Mouse (Mus musculus): ENCODE measurements at regions not wholly inside any gene's neighbourhood (a gene's known extent, or its start where the extent isn't known, plus 50 kb on each side); places are given as distances from the start of the nearest gene placed in this dataset.

DNA sequence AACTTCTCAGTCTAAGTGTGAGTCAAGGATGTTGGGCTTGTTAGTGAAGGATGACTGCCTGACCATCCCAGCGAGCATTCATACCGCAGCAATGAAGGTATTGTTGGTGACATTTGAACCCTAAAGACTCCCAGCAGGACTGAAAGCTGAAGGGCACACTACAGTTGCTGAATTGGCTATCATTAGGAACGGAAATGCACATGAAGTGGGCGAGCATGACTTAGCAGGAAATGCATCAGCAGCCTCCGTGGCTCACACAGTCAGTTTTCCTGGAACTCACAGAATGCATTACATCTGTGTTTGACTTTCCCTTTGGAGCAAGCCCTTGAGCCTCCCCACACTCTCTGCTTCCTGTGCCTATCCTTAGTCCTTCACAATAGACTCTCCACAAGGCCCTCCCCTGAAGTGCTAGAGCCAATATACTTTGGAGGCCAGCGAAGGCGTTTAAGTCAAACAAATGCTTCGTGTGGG, 63.9 kb downstream of the Tmco5 start:
- ATAC-seq = no peak

DNA sequence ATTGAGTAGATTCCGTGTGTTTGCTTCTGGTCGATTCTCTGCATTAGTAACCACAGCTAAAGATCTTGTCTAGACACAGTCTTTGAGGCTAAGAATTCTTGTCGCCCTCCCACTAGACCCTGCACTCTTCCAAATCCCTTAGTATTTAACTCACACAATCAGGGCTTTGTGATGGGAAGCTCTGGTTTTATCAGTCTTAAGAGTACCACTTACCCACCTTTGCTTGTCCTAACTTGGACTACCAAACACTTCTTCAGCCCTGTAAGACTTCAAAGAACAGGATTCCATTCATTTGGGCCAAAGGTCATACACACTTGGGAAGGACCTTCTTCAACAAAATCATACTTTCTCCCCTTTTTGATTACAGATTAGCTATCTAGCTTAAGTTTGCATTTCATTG, 70.0 kb downstream of the Tmco5 start:
- ATAC-seq = no peak

DNA sequence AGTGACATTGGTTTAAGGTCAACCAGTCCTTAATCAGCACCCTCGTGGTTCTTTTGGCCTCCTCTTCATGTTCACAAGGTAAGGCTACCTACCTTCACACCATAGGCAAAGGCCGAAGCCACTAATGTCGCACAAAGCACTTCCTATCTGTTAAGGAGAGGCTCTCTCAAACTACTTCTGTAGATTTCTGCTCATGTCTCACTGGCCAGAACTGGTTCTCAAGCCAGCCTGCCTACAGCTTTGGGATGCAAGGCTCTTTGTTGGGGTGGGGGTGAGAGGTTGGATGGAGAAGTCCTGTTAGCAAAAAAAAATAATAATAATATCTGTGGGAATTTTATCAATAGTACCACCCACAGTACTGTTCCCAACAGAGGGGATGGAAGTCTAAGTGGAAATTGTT, 71.2 kb downstream of the Tmco5 start:
- ATAC-seq = no peak

DNA sequence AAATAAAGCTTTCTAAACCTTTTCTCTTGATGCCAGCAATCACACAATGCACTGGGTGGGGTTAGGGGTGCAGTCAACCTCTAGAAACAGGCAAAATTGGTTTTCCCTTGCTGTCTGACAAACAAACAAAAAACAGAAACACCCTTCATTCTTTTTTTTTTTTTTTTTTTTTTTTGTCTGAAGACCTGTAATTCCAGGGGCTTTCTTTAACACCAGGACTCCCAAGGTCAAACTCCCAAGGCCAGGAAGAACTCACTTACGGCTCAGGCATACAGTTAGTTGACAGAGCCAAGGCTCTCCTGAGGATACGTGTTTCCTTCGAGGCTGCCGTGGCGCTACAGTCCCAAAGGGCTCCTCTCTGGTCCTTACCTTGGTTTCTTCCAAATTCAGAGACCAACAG, 71.7 kb downstream of the Tmco5 start:
- ATAC-seq = no peak

DNA sequence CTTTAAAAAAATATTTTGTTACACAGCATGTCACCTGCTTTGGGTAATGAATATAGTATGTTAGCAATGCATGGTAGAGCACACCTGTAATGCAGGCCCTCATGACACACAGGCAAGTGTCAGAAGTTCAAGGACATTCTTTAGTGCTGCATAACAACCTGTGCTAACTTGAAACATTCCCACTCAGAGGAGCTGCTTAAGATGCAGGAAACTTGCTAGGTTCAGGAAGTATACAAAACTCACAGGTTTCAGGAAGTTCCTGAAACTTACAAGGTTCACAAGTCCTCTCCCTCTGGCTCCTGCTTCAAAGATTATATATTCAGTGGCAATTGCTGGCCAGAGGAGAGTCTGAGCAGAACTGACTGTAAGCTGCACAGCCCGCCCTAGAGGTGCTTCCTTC, 73.0 kb downstream of the Tmco5 start:
- ATAC-seq = no peak

DNA sequence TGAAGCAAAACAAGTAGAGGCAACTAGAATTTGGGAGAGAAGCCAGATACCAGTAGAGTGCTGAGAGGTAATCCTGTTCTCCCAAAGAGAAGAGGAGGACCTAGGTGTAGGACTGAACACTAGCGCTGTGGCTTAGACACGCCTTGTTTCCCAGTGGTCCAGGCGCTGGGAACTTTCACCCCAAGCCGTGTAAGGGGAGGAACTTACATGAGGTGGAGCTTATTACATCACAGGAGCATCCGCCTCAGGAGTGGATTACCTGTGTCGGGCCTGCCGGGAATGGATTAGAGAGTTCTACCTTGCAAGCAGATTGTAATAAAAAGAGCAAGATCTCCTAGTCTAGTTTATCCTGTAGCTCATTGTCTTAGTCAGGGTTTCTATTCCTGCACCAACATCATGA, 75.8 kb downstream of the Tmco5 start:
- no peak for ATAC-seq

- no peak for ATAC-seq
These were observed 76.4 kb downstream of the Tmco5 start for GRCm38 (mm10) chr2:116954896-116955295.

GRCm38 (mm10) chr2:116963116-116963873, 84.8 kb downstream of the Tmco5 start:
- no peak for ATAC-seq

GRCm38 (mm10) chr2:116966266-116966665, 87.8 kb downstream of the Tmco5 start:
- ATAC-seq = no peak

DNA sequence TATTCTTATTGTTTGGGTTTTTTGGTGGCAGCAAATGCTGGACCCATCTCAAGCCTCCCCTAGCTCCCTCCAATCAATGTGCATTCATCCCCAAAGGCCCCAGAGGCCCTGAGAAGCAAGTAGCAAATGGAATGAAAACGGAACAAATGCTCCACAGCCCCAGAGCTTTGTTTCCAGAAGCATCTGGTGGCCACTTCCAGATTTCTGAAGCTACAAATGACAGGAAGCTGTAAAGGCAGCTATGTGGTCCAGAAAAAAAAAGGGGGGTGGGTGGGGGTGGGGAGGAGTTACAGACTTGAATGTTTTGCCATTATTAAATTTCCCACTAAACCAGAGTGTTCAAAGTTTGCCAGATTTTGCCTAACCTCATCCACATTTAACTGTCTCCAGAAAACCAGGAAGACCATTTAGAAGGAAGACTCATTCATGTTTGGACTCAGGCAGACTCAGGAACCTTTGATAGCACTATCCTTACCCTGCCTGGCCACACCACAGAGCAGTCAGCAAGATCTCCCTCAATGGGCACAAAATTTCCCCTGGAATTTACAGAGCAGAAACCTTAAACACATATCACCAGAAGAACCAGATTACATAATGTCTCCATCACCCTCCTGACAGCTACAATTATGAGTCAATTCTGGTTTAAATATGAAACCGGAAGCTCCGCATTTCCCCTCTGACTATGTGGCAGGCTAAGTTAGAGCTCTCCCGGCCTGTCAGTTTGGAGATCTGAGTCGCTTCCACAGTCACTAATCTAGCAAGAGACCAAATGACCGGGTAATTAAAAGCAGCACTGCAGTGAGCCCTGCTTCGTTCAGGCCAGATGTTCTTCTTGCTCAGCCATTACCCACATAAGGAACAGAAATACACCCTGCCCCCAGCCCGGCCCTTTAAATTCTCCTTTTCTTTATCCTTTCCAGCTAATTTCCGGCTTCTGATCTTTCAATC, 93.4 kb downstream of the Tmco5 start:
- peak; percentile 85 for ATAC-seq

- ATAC-seq = no peak
These were observed 94.1 kb downstream of the Tmco5 start for GRCm38 (mm10) chr2:116972614-116972985.

- no peak for ATAC-seq
These were observed 95.0 kb downstream of the Tmco5 start for GRCm38 (mm10) chr2:116973441-116973840.

DNA sequence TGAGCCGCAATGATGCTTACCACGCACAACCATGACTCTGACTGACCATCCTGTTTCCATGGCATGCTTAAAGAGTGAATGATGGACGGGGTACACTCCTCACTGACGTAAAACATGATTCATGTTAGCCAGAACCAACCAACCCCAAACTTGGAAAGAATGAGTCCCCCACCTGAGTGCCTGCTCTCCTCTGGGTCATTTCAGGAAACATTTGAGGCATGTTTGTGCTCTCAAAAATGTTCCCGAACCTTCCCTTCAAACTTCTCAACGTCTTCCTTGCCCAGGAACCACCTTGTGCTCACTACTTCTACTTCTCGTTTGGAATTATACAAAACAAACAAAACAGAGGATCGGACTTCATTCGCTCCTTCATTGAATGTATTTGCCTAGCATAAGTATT, 95.7 kb downstream of the Tmco5 start:
- no peak for ATAC-seq

GRCm38 (mm10) chr2:116974569-116975060, 96.1 kb downstream of the Tmco5 start:
- no peak for ATAC-seq

DNA sequence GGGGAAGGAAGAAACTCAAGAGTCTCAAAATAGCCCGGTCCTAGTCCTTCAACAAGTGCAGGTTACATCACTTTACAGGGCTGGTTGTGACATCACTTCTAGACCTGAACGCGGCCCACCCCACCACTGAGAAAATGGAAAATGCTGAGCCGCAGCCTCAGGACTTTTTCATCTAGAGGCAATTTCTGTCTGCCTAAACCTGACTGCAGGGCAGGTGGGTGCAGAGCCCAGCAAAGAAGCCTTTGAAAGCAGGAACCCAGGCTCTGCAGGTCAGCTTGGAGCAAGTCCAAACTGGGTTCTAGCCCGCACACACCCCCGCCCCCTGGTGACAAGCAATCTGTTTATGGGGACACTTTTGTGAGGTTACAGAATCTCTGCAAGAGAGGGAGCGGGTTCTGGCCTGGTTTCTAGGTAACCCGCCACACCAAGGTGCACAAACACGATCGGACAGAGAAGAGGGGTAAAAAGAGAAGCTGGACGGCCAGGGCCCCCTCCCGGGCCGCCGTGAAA, 96.7 kb downstream of the Tmco5 start:
- peak; percentile 10 for ATAC-seq

DNA sequence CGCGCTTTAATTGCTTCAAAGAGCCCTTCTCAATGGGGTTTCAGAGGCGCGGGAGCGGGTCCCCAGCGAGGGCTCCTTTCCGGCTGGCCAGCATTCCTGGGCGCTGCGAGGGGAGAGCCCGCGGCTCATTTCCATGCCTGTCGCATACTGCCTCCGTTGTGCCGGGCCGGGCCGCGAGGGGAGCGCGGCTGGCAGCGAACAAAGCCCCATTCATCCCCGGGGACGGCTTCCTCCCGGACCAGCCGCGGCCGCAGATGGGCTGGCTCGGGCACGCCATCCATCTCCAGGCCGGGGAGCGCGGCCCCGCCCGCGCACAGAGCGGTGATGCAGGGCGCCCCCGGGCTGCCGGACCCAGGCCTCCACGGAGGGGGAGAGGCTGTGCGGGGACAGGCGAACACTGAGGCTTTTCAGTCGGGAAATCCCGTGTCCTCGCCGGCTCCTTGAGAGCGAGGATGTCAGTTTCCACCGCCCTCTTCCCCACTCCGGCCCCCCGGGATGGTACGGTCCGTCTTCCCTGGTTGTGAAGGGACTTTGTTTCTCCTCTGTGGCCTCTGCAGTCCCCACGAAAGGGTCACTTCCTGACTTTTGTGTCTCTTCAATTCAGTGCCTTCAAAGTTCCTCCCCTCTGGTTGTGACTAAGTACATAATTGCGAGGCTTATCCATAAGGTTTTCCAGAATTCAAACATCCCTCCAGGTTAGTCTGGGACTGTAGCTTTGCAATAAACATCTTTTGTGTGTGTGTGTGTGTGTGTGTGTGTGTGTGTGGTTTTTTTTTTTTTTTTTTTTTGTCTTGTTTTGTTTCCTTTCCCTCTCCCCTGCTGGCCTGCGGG, 97.3 kb downstream of the Tmco5 start:
- ATAC-seq = peak; percentile 26

GRCm38 (mm10) chr2:116976432-116976750, 97.9 kb downstream of the Tmco5 start:
- no peak for ATAC-seq

DNA sequence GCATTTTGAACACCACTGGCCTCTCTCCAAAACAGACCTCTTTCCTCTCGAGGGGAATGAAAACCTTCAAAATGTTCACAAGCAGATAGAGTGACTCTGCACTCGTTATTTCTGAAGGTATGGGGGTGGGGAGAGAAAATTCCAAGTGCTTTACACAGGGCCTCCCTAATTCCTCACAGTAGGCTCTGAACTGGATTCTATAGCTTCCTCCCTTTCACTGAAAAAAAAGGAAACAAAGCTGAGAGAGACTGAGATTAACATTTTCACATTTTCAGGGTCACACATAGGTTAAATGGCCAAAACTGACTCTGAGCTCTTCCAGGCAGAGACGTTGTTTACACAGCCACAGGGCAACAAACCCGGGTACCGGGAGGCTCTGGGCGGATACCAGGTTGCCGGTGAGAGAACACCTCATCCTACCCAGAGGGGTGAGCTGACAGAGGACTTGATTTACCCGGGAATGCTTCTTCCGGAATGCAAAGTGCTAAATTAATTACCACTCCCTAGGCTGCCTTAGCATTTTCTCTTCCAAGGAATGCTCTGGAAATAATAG, 98.5 kb downstream of the Tmco5 start:
- ATAC-seq = no peak

GRCm38 (mm10) chr2:116977771-116978600, 99.5 kb downstream of the Tmco5 start:
- no peak for ATAC-seq

- ATAC-seq = no peak
These were observed 100.3 kb downstream of the Tmco5 start for GRCm38 (mm10) chr2:116978809-116979208.
